Mouse (Mus musculus) E14TG2a.4 (cell line): ENCODE measurements at regions not wholly inside any gene's neighbourhood (a gene's known extent, or its start where the extent isn't known, plus 50 kb on each side); places are given as distances from the start of the nearest gene placed in this dataset.

Source experiments
- CTCF ChIP-seq: conservative IDR thresholded peaks from 2 replicates; pipeline ENCODE4 v1.5.1; 2014; ENCODE audit warnings: low read length
- NANOG ChIP-seq: IDR thresholded peaks from 2 replicates; pipeline ENCODE4 v1.6.1; 2014; ENCODE audit warnings: borderline replicate concordance, low read length, mixed read lengths

DNA sequence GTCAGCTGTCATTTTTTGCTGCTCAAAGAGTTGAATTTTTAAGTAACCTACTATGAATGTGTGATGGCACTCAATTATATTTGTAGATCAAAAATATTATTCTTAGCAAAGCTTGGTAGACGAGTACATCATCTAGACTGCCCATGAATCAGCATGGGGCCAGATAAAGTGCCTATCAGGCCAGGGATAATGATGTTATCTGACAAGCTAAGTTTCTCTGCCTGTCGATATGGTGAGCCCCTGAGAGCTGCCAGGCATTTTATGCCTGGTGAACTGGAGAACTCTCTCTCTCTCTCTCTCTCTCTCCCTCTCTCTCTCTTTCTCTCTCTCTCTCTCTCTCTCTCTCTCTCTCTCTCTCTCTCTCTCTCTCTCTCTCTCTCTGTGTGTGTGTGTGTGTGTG lies 171.2 kb downstream of the Ptprc start:
- TF ChIP-seq CTCF (no peak), NANOG (no peak)
